In the genomic region with DNA sequence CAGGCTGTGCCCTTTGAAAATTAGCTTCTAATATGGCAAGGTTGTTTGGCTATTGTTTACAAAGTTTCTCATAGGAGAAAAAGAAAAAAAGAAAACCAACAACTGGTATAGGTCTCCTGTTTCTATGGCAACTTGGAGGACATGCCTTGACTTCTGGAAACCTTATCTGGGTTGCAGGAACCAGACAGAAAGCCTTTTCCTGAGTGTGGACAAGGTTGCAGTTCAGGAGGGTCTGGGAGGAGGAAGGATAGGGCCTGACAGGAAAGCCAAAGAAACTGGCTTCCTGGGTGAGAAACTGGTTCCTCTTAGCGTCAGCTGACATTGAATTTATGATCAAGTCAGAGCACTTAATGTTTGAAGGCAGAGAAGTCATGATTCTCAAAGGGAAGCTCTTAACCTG, we compare ENCODE assay signal across 20 mouse cellular contexts.
DNase-seq lines count a peak whose midpoint lies in the region; ATAC-seq and TF ChIP-seq lines count a peak whose summit lies in the region.
"Had no signal": no experiment of that assay in that cellular context is flagged by ENCODE, and none has a peak within 500 bp of the region (broad histone marks: within the 10 kb centered on the region; RNA-seq: fewer than 3 reads in every experiment).

No protein-coding gene starts in this region.

- H3K4me3 ChIP-seq in liver, postnatal 0 days (ENCODE audit: low read depth, low read length), result no peak overlapping the region
- H3K4me3 ChIP-seq in lung, adult 2 months (replicated peaks; ENCODE audit: extremely low read depth, low read depth, low read length), result no peak overlapping the region
- H3K4me3 ChIP-seq: embryonic facial prominence, embryonic 10.5 days; embryonic facial prominence, embryonic 12.5 days; forebrain, embryonic 13.5 days; forebrain, embryonic 15.5 days had no signal

- no peak overlapping the region for H3K27ac ChIP-seq in liver, postnatal 0 days (ENCODE audit: low read depth)
- H3K27ac ChIP-seq: embryonic facial prominence, embryonic 10.5 days; embryonic facial prominence, embryonic 12.5 days; forebrain, embryonic 13.5 days; forebrain, embryonic 15.5 days had no signal

- H3K9ac ChIP-seq in liver, postnatal 0 days (replicated peaks), result no peak overlapping the region
- H3K9ac ChIP-seq: embryonic facial prominence, embryonic 12.5 days; forebrain, embryonic 13.5 days; forebrain, embryonic 15.5 days had no signal

- H3K4me1 ChIP-seq in liver, postnatal 0 days (ENCODE audit: insufficient read depth), result no peaks in the 10 kb centered on the region
- no peaks in the 10 kb centered on the region for H3K4me1 ChIP-seq in lung, adult 2 months (ENCODE audit: control insufficient read depth, insufficient read depth, low read length)
- H3K4me1 ChIP-seq: embryonic facial prominence, embryonic 10.5 days; embryonic facial prominence, embryonic 12.5 days; forebrain, embryonic 13.5 days; forebrain, embryonic 15.5 days had no signal

- no peaks in the 10 kb centered on the region for H3K36me3 ChIP-seq in liver, postnatal 0 days (replicated peaks; ENCODE audit: insufficient read depth, low read length)
- H3K36me3 ChIP-seq: embryonic facial prominence, embryonic 10.5 days; embryonic facial prominence, embryonic 12.5 days; forebrain, embryonic 15.5 days had no signal

- TF ChIP-seq EP300 in liver, postnatal 0 days (IDR thresholded peaks at IDR 0.05; ENCODE audit: low read depth), result peak; percentile 31; the same call in 1 of the 2 replicates

- ATAC-seq in liver, postnatal 0 days, result no peak
- ATAC-seq in granulocyte monocyte progenitor cell, adult 5-6 weeks (replicated peaks; ENCODE audit: poor library complexity, severe bottlenecking), result peak; percentile 67
- peak; percentile 89 for ATAC-seq in megakaryocyte progenitor cell, adult 5-6 weeks (replicated peaks; ENCODE audit: poor library complexity)
- ATAC-seq: forebrain, embryonic 13.5 days; forebrain, embryonic 15.5 days had no signal

- no peak for TF ChIP-seq POLR2A in lung, adult 2 months (IDR thresholded peaks at IDR 0.05; ENCODE audit: borderline replicate concordance, extremely low read depth, low read depth, low read length)

- H3K9me3 ChIP-seq in liver, postnatal 0 days (ENCODE audit: low read length), result no peaks in the 10 kb centered on the region
- H3K9me3 ChIP-seq: embryonic facial prominence, embryonic 10.5 days; embryonic facial prominence, embryonic 12.5 days; forebrain, embryonic 13.5 days; forebrain, embryonic 15.5 days had no signal

- no peak overlapping the region for H3K4me2 ChIP-seq in liver, postnatal 0 days (ENCODE audit: low read depth, low read length)
- H3K4me2 ChIP-seq: embryonic facial prominence, embryonic 12.5 days; forebrain, embryonic 13.5 days; forebrain, embryonic 15.5 days had no signal

- 27% methylated on average over 1 of the region's 1 CpGs for WGBS in liver, postnatal 0 days (ENCODE audit: insufficient replicate concordance)
- 9% methylated on average over 1 of the region's 1 CpGs for WGBS in lung, adult 2 months

- H3K27me3 ChIP-seq in liver, postnatal 0 days (ENCODE audit: insufficient read depth, low read length), result no peaks in the 10 kb centered on the region
- H3K27me3 ChIP-seq: embryonic facial prominence, embryonic 12.5 days; forebrain, embryonic 13.5 days; forebrain, embryonic 15.5 days had no signal

- no peak for DNase-seq in liver, postnatal 0 days
- DNase-seq in liver, result no peak
- DNase-seq in 416B (ENCODE audit: low read depth), result peak; percentile 58
- DNase-seq in lung, adult 2 months, result no peak
- DNase-seq in thymus, postnatal 0 days (ENCODE audit: low spot score), result no peak
- DNase-seq: adrenal gland, adult 2 months; adrenal gland, postnatal 10 days; adrenal gland, postnatal 25 days; cerebellum, adult 11 months; cerebellum, adult 18-20 months; cerebellum, adult 8-10 months; cerebellum, adult 9-11 months; cerebellum, postnatal 14 days; cerebellum, postnatal 36 days had no signal

- no peak for TF ChIP-seq CTCF in liver, postnatal 0 days (IDR thresholded peaks at IDR 0.05; ENCODE audit: low read depth)
- no peak for TF ChIP-seq CTCF in lung, adult 2 months (IDR thresholded peaks at IDR 0.05; ENCODE audit: insufficient read depth, low read length)
